Comparison of ENCODE assay signal across 12 mouse cellular contexts in genomic region chr1:52660765-52661164, GRCm38 (mm10).
"Had no signal": no experiment of that assay in that cellular context is flagged by ENCODE, and none has a peak within 500 bp of the region (broad histone marks: within the 10 kb centered on the region; RNA-seq: fewer than 3 reads in every experiment).

No protein-coding gene starts in this region.

- H3K9me3 ChIP-seq: kidney, embryonic 15.5 days; liver, embryonic 15.5 days; midbrain, embryonic 13.5 days; neural tube, embryonic 12.5 days; stomach, embryonic 15.5 days had no signal

- DNase-seq: kidney, postnatal 25 days; right cerebral cortex, postnatal 4 days; thymus, postnatal 36 days had no signal

- H3K4me3 ChIP-seq: kidney, embryonic 15.5 days; left cerebral cortex, adult 2 months; liver, embryonic 15.5 days; midbrain, embryonic 13.5 days; neural tube, embryonic 12.5 days; stomach, embryonic 15.5 days had no signal

- H3K27me3 ChIP-seq: kidney, embryonic 15.5 days; liver, embryonic 15.5 days; midbrain, embryonic 13.5 days; neural tube, embryonic 12.5 days; stomach, embryonic 15.5 days had no signal

- H3K9ac ChIP-seq: kidney, embryonic 15.5 days; liver, embryonic 15.5 days; midbrain, embryonic 13.5 days; neural tube, embryonic 12.5 days; stomach, embryonic 15.5 days had no signal

- H3K27ac ChIP-seq: kidney, embryonic 15.5 days; left cerebral cortex, adult 2 months; liver, embryonic 15.5 days; midbrain, embryonic 13.5 days; neural tube, embryonic 12.5 days; stomach, embryonic 15.5 days had no signal

- H3K36me3 ChIP-seq: kidney, embryonic 15.5 days; liver, embryonic 15.5 days; stomach, embryonic 15.5 days had no signal

- H3K4me1 ChIP-seq: liver, embryonic 15.5 days; midbrain, embryonic 13.5 days; neural tube, embryonic 12.5 days; stomach, embryonic 15.5 days had no signal

- H3K4me2 ChIP-seq: kidney, embryonic 15.5 days; liver, embryonic 11.5 days; liver, embryonic 15.5 days; midbrain, embryonic 13.5 days; neural tube, embryonic 12.5 days; stomach, embryonic 15.5 days had no signal

- ATAC-seq: inflammation-experienced regulatory T-cells, adult 6 months; intestine, postnatal 0 days; midbrain, embryonic 13.5 days had no signal
